Mouse (Mus musculus) intestine, embryonic 16.5 days (tissue): ENCODE measurements around the gene Fam92a. TPM values are rescaled to one million over a fixed set of nuclear protein-coding genes. Genes with fewer than 3 reads are reported as not detected.
A peak's percentile ranks its signal among the peaks of the same experiment; 100 is the strongest.
"Not testable (repeated sequence)": the region's sequence is repeated elsewhere in the genome, so short reads cannot be mapped to it uniquely, and the experiment has no call there.

Source experiments
- ATAC-seq: fragments of 200-750 bp; cut with Nextera tagmentation; 2 replicates; pipeline ENCODE4 v1.8.0; 2017; ENCODE audit warnings: moderate TSS enrichment, moderate library complexity
- H3K27ac ChIP-seq: fragments of 300-500 bp; sonication (generic); 2 replicates; pipeline ENCODE4 v1.5.1; 2014; ENCODE audit warnings: mild to moderate bottlenecking, low read length
- H3K27me3 ChIP-seq: fragments of 300-500 bp; sonication (generic); replicated peaks from 2 replicates; pipeline ENCODE4 v1.6.1; 2014; ENCODE audit warnings: low read length, control low read depth, mixed read lengths; ENCODE audit not compliant: control insufficient read depth, insufficient read depth
- H3K36me3 ChIP-seq: fragments of 300-500 bp; sonication (generic); 2 replicates; pipeline ENCODE4 v1.6.1; 2014; ENCODE audit warnings: low read length, control low read depth; ENCODE audit not compliant: control insufficient read depth, insufficient read depth
- H3K4me1 ChIP-seq: fragments of 300-500 bp; sonication (generic); 2 replicates; pipeline ENCODE4 v1.6.1; 2014; ENCODE audit warnings: low read length, control low read depth, mixed read lengths; ENCODE audit not compliant: control insufficient read depth, insufficient read depth
- H3K4me2 ChIP-seq: fragments of 300-500 bp; sonication (generic); 2 replicates; pipeline ENCODE4 v1.6.1; 2014; ENCODE audit warnings: low read depth, low read length, control low read depth
- H3K4me3 ChIP-seq: fragments of 300-500 bp; sonication (generic); 2 replicates; pipeline ENCODE4 v1.5.1; 2014; ENCODE audit warnings: mild to moderate bottlenecking, low read length
- H3K9ac ChIP-seq: fragments of 300-500 bp; sonication (generic); 2 replicates; pipeline ENCODE4 v1.6.1; 2014; ENCODE audit warnings: low read depth, low read length
- H3K9me3 ChIP-seq: fragments of 300-500 bp; sonication (generic); 2 replicates; pipeline ENCODE4 v1.6.1; 2016; ENCODE audit warnings: low read length, control low read depth; ENCODE audit not compliant: control insufficient read depth
- WGBS: fragments of 180-500 bp; shearing (Covaris S2); extraction: QIAGEN DNeasy Blood & Tissue Kit; methylation state at CpG from one replicate; pipeline ENCODE4 v1.1.7; 2014; 5-methylcytosine and 5-hydroxymethylcytosine counted together
- polyA plus RNA-seq: library from polyadenylated mRNA; unstranded; fragments of >200 nt; fragmentation: Nextera tagmentation; extraction: Ambion mirVana; gene quantifications from 2 replicates; pipeline ENCODE4 v1.2.1, GENCODE M21; 2015

Gene Fam92a
- 42.2 and 47.2 TPM in 2 replicates for polyA plus RNA-seq

- under 1% methylated on average over 62 of the region's 74 CpGs for WGBS
- H3K9me3 ChIP-seq, result no peaks in the 10 kb centered on the region
- H3K4me3 ChIP-seq, result peak within 1 kb of the TSS; percentile 87
- H3K27me3 ChIP-seq, result no peaks in the 10 kb centered on the region
- peak within 1 kb of the TSS; percentile 96 for H3K9ac ChIP-seq
- peak within 1 kb of the TSS; percentile 85 for H3K4me2 ChIP-seq
- H3K4me1 ChIP-seq, result peaks cover 9% of the 10 kb centered on the region
- H3K36me3 ChIP-seq, result no peaks in the 10 kb centered on the region
- peak; percentile 96 for ATAC-seq
- H3K27ac ChIP-seq, result peak within 1 kb of the TSS; percentile 84
Observed at GRCm38 (mm10) chr4:12171318-12172091, at the start of gene Fam92a. TSS of gene Fam92a (minus strand) at chr4:12172015.

GRCm38 (mm10) chr4:12178992-12179391 is 7.2 kb upstream of the Fam92a start:
- Histone ChIP-seq H3K9me3 (no peaks in the 10 kb centered on the region), H3K4me1 (no peaks in the 10 kb centered on the region), H3K27ac (no peak overlapping the region), H3K36me3 (no peaks in the 10 kb centered on the region), H3K4me2 (no peak overlapping the region), H3K4me3 (no peak overlapping the region), H3K27me3 (0 out of 2 replicates have a peak, but pooled peaks cover 2% of the 10 kb centered on the region), H3K9ac (no peak overlapping the region)
- 86% methylated on average over 10 of the region's 10 CpGs for WGBS
- ATAC-seq, result no peak

GRCm38 (mm10) chr4:12170986-12171317 is 863 bp downstream of the Fam92a start:
- Histone ChIP-seq H3K36me3 (0 out of 2 replicates have a peak, but pooled peaks cover 2% of the 10 kb centered on the region), H3K27ac (peak overlapping the region; percentile 84; the same call in 1 of the 2 replicates), H3K9ac (peak overlapping the region; percentile 96), H3K4me2 (peak overlapping the region; percentile 85), H3K4me3 (peak overlapping the region; percentile 87), H3K9me3 (no peaks in the 10 kb centered on the region), H3K4me1 (peaks cover 9% of the 10 kb centered on the region), H3K27me3 (no peaks in the 10 kb centered on the region)
- ATAC-seq, result no peak
- WGBS, result 12% methylated on average over 9 of the region's 9 CpGs

GRCm38 (mm10) chr4:12147660-12148059 is 24.2 kb downstream of the Fam92a start:
- no peak overlapping the region for H3K9ac ChIP-seq
- no peaks in the 10 kb centered on the region for H3K27me3 ChIP-seq
- H3K4me1 ChIP-seq, result no peaks in the 10 kb centered on the region
- no peak overlapping the region for H3K4me2 ChIP-seq
- ATAC-seq, result no peak
- 0 out of 2 replicates have a peak, but pooled peaks cover 2% of the 10 kb centered on the region for H3K9me3 ChIP-seq
- H3K27ac ChIP-seq, result no peak overlapping the region
- no peak overlapping the region for H3K4me3 ChIP-seq
- H3K36me3 ChIP-seq, result peaks cover 3% of the 10 kb centered on the region; the same call in 1 of the 2 replicates

- H3K27ac ChIP-seq, H3K27me3 ChIP-seq, H3K4me1 ChIP-seq, H3K4me2 ChIP-seq, H3K4me3 ChIP-seq, H3K36me3 ChIP-seq, ATAC-seq, H3K9me3 ChIP-seq, H3K9ac ChIP-seq: not testable (repeated sequence)
- WGBS, result 93% methylated on average over 7 of the region's 7 CpGs
Observed at GRCm38 (mm10) chr4:12141516-12141915, 30.3 kb downstream of the Fam92a start.

GRCm38 (mm10) chr4:12140592-12141062 is 31.2 kb downstream of the Fam92a start:
- Histone ChIP-seq H3K9ac (peak overlapping the region; percentile 45; the same call in 1 of the 2 replicates), H3K4me2 (peak overlapping the region; percentile 37), H3K4me3 (peak overlapping the region; percentile 42)
- H3K27me3 ChIP-seq, H3K4me1 ChIP-seq, H3K9me3 ChIP-seq, H3K36me3 ChIP-seq, H3K27ac ChIP-seq: not testable (repeated sequence)
- peak; percentile 92 for ATAC-seq
- 6% methylated on average over 20 of the region's 40 CpGs for whole genome bisulfite sequencing

GRCm38 (mm10) chr4:12140141-12140567 is 31.7 kb downstream of the Fam92a start, which contains the start of gene Rbm12b1:
TSS of gene Rbm12b1 (plus strand) at chr4:12140264.
- Histone ChIP-seq H3K4me3 (peak within 1 kb of the TSS; percentile 42), H3K9ac (peak within 1 kb of the TSS; percentile 57), H3K4me2 (peak within 1 kb of the TSS; percentile 52)
- not testable (repeated sequence) for H3K27me3 ChIP-seq, H3K36me3 ChIP-seq, H3K27ac ChIP-seq, H3K9me3 ChIP-seq, H3K4me1 ChIP-seq
- WGBS, result 2% methylated on average over 17 of the region's 32 CpGs
- ATAC-seq, result peak; percentile 100

Other genes with a start within 250 kb of the Fam92a start
- gene Gm10604, start 190.8 kb downstream of the Fam92a start, polyA plus RNA-seq, result 0.20 and 0.28 TPM in 2 replicates
- gene Rbm12b2, start 82.6 kb downstream of the Fam92a start, polyA plus RNA-seq, result 7.5 and 8.6 TPM in 2 replicates
- gene Rbm12b1, start 31.8 kb downstream of the Fam92a start, polyA plus RNA-seq, result 4.0 and 4.7 TPM in 2 replicates